Mouse (Mus musculus) intestine, embryonic 15.5 days (tissue): ENCODE results near the gene Gpr55. TPM values are rescaled to one million over a fixed set of nuclear protein-coding genes. Genes with fewer than 3 reads are reported as not detected.

Source experiments
- ATAC-seq: fragments of 200-750 bp; cut with Nextera tagmentation; 2 replicates; pipeline ENCODE4 v1.8.0; 2017; ENCODE audit warnings: moderate TSS enrichment, moderate library complexity
- H3K27ac ChIP-seq: fragments of 300-500 bp; sonication (generic); 2 replicates; pipeline ENCODE4 v1.5.1; 2015; ENCODE audit warnings: mild to moderate bottlenecking, inconsistent platforms
- H3K27me3 ChIP-seq: fragments of 300-500 bp; sonication (generic); replicated peaks from 2 replicates; pipeline ENCODE4 v1.6.1; 2015; ENCODE audit warnings: inconsistent platforms
- H3K36me3 ChIP-seq: fragments of 300-500 bp; sonication (generic); 2 replicates; pipeline ENCODE4 v1.6.1; 2015; ENCODE audit warnings: inconsistent platforms
- H3K4me1 ChIP-seq: fragments of 300-500 bp; sonication (generic); replicated peaks from 2 replicates; pipeline ENCODE4 v1.6.1; 2015; ENCODE audit warnings: inconsistent platforms
- H3K4me2 ChIP-seq: fragments of 300-500 bp; sonication (generic); replicated peaks from 2 replicates; pipeline ENCODE4 v1.6.1; 2015; ENCODE audit warnings: mild to moderate bottlenecking, inconsistent platforms
- H3K4me3 ChIP-seq: fragments of 300-500 bp; sonication (generic); replicated peaks from 2 replicates; pipeline ENCODE4 v1.5.1; 2015; ENCODE audit warnings: inconsistent platforms
- H3K9ac ChIP-seq: fragments of 300-500 bp; sonication (generic); 2 replicates; pipeline ENCODE4 v1.6.1; 2015; ENCODE audit warnings: inconsistent platforms
- H3K9me3 ChIP-seq: fragments of 300-500 bp; sonication (generic); 2 replicates; pipeline ENCODE4 v1.6.1; 2016; ENCODE audit warnings: inconsistent platforms
- WGBS: fragments of 180-500 bp; shearing (Covaris S2); methylation state at CpG from one replicate; pipeline ENCODE4 v1.1.7; 2015; 5-methylcytosine and 5-hydroxymethylcytosine counted together
- polyA plus RNA-seq: library from polyadenylated mRNA; unstranded; fragments of >200 nt; fragmentation: Nextera tagmentation; extraction: Ambion mirVana; gene quantifications from 2 replicates; pipeline ENCODE4 v1.2.1, GENCODE M21; 2015

Gpr55 gene
- polyA plus RNA-seq, 1 experiment from 2014 or later: 0.04 TPM

DNA sequence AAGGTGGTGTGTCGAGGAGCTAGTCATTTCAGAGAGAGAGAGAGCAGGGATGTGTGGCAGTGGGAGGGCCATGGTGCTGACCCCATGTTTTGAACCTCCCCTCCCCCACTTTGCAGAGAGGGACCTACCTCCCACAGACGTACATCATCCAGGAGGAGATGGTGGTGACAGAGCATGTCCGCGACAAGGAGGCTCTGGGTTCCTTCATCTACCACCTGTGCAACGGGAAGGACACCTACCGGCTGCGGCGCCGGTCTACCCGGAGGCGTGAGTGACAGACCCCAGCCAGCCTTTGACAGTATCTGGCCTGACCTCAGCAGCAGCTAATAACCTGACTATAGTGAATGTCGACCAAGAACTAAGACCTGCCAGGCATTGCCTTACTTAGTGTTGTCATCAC is 53.9 kb downstream of the Gpr55 start:
- H3K27me3 ChIP-seq: no peaks in the 10 kb centered on the region
- no peak for ATAC-seq
- H3K9ac ChIP-seq: no peak overlapping the region
- peaks cover 10% of the 10 kb centered on the region for H3K4me1 ChIP-seq
- 88% methylated on average over 12 of the region's 12 CpGs for WGBS
- H3K36me3 ChIP-seq: peaks cover 32% of the 10 kb centered on the region
- no peak overlapping the region for H3K27ac ChIP-seq
- H3K4me2 ChIP-seq: no peak overlapping the region
- H3K9me3 ChIP-seq: no peaks in the 10 kb centered on the region
- H3K4me3 ChIP-seq: no peak overlapping the region

DNA sequence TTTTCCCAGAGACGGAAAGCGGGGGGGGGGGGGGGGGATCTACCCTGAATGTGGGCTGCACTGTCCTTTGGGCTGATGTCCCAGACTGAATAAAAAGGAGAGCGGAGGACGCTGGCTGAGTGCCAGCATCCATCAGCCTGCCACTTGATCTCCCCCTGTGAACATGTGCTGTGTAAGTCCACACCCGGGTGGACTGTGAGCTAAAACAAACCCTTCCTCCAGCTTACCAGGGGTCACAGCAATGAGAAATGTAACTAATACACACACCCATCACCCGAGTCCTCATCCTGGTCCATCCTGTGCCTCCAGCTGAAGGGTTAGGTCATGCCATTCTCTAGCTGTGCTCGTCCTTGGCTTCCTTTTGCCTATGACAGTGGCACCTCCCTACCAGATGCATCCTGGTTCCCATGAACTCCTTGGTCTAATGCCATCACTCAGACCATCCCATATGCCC is 58.7 kb downstream of the Gpr55 start:
- WGBS: 43% methylated on average over 7 of the region's 7 CpGs
- H3K4me1 ChIP-seq: peaks cover 44% of the 10 kb centered on the region

DNA sequence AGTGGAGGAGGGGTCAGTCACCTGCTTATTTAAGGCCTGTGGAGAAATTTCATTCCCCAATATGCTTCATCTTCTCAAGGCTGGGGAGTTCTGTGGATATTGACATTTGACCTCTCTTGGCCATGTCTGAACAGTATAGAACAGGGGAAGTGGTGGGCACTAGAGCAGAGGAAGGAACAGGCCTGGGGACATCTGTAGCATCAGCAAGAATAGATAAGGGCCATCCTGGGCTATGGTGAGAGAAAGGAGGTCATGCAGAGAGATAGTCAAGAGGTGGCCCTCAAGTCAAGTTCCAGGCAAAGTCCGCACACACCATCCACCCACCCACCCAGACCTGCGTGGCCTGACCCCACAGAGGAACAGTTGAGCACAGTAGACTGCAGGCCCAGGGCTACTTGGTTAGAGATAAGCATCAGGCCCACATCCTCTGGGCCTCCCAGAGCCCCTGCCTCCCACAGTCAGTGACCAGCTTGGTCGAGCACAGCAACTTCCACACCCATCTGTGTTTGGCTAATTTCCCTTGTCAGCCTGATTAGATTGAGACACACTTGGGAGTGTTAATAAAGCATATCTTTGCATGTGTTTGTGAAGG is 59.2 kb downstream of the Gpr55 start:
- 56% methylated on average over 3 of the region's 3 CpGs for WGBS
- H3K27me3 ChIP-seq: no peaks in the 10 kb centered on the region
- peaks cover 22% of the 10 kb centered on the region for H3K36me3 ChIP-seq
- 0 out of 2 replicates have a peak overlapping the region, but pooled peaks have one; percentile 7 for H3K27ac ChIP-seq
- peak; percentile 15; the same call in 1 of the 2 replicates for ATAC-seq
- no peak overlapping the region for H3K4me2 ChIP-seq
- H3K4me1 ChIP-seq: peaks cover 49% of the 10 kb centered on the region
- no peak overlapping the region for H3K9ac ChIP-seq
- no peak overlapping the region for H3K4me3 ChIP-seq
- no peaks in the 10 kb centered on the region for H3K9me3 ChIP-seq

More for the DNA sequence above, 58.7 kb downstream of the Gpr55 start:
- Histone ChIP-seq H3K9me3 (no peaks in the 10 kb centered on the region), H3K27ac (0 out of 2 replicates have a peak overlapping the region, but pooled peaks have one; percentile 7), H3K36me3 (peaks cover 23% of the 10 kb centered on the region), H3K4me3 (no peak overlapping the region), H3K4me2 (no peak overlapping the region), H3K9ac (no peak overlapping the region), H3K27me3 (no peaks in the 10 kb centered on the region)
- peak; percentile 57 for ATAC-seq

DNA sequence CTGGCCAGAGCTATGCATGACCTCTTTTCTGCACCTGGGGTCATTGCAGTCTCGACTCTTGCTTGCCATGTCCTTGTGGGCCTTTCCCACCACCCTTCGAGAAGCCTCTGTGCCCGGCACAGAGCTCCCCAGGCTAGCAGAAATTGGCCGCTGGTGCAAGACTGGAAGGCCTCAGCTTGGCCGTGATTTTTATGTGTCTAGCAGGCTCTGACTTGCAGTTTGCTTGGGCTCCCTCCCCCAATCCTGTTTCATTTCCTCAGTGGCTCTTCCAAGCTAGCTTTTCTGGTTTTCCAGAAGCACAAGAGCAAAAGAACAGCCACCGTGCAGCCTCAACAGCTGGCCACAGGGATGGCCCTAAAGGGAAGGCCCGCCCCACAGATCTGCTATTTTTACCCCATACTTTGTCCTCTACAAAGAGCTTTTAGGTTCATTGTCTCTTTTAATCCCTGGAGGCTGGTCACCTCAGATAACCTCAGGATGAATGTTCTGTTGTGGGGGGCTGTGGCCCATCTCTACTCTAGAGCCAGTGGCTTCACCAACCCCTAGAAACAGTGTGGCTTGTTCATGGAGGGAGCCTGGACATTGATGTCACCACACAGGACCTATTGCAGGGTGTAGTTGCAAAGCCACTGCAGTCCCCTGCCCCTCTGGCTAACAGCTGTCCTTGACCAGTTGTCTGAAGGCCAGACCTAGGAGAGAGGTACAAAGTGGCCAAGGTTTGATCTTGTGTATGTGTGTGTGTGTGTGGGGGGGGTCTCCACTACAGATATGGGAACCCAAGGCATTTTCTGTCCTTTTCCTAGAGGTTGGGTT is 60.1 kb downstream of the Gpr55 start:
- WGBS: 62% methylated on average over 7 of the region's 7 CpGs
- Histone ChIP-seq H3K27ac (no peak overlapping the region), H3K36me3 (peaks cover 13% of the 10 kb centered on the region), H3K27me3 (no peaks in the 10 kb centered on the region), H3K4me3 (no peak overlapping the region), H3K9ac (no peak overlapping the region), H3K4me1 (peaks cover 57% of the 10 kb centered on the region), H3K4me2 (no peak overlapping the region), H3K9me3 (no peaks in the 10 kb centered on the region)
- ATAC-seq: no peak

DNA sequence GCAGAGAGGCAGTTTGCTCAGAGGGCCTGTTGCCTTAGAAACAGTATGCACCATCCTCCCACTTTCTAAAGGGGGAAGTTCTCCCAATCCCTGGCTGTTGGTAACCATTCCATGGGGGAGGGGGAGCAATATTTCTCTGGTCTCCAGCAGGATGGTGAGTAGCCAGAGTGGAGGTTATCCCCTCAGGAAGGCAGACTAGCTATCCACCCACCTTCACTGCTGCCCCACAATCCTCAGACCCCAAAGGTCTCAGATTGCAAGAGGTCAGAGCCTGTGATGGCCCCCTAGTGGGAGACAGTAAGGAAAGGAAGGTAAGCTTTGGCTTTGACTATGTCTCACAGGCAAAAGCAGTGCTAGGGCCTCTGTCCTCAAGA is 61.4 kb downstream of the Gpr55 start:
- no peak overlapping the region for H3K4me2 ChIP-seq
- H3K27me3 ChIP-seq: no peaks in the 10 kb centered on the region
- ATAC-seq: no peak
- H3K9ac ChIP-seq: no peak overlapping the region
- peaks cover 59% of the 10 kb centered on the region for H3K4me1 ChIP-seq
- H3K36me3 ChIP-seq: 0 out of 2 replicates have a peak, but pooled peaks cover 3% of the 10 kb centered on the region
- H3K4me3 ChIP-seq: no peak overlapping the region
- no peaks in the 10 kb centered on the region for H3K9me3 ChIP-seq
- no peak overlapping the region for H3K27ac ChIP-seq

DNA sequence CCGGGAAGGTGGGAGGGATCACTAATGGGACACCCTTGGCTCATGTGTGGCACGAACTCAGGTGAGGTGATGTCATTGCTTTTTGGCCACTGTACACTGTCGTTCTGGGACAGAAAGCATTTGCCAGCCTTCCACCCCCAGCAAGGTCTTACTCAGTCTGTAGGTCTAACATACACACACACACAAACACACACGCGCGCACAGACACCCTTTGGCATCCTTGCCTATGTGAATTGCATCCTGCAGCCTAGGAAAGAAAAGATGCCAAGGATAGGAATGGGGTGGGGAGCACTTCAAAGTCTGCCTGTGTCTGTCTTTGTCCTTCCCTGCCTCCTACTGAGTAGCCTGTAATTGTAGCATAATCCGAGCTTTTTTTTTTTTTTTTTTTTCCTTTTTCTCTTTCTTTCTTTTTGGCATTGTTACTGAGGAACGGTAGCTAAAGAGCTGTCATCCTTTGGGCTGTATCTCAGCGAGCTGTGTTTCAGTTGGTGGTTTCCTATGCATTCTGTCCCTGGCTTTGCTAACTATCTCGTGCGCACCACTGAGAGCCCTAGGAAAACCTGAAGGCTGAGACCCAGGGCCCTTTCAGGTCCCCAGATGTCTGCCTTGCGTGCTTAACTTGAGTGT is 61.9 kb downstream of the Gpr55 start:
- Histone ChIP-seq H3K4me3 (no peak overlapping the region), H3K9ac (no peak overlapping the region), H3K27ac (peak overlapping the region; percentile 56; the same call in 1 of the 2 replicates), H3K27me3 (no peaks in the 10 kb centered on the region), H3K4me2 (no peak overlapping the region), H3K4me1 (peaks cover 63% of the 10 kb centered on the region), H3K36me3 (no peaks in the 10 kb centered on the region), H3K9me3 (no peaks in the 10 kb centered on the region)
- no peak for ATAC-seq
- 61% methylated on average over 12 of the region's 12 CpGs for WGBS

DNA sequence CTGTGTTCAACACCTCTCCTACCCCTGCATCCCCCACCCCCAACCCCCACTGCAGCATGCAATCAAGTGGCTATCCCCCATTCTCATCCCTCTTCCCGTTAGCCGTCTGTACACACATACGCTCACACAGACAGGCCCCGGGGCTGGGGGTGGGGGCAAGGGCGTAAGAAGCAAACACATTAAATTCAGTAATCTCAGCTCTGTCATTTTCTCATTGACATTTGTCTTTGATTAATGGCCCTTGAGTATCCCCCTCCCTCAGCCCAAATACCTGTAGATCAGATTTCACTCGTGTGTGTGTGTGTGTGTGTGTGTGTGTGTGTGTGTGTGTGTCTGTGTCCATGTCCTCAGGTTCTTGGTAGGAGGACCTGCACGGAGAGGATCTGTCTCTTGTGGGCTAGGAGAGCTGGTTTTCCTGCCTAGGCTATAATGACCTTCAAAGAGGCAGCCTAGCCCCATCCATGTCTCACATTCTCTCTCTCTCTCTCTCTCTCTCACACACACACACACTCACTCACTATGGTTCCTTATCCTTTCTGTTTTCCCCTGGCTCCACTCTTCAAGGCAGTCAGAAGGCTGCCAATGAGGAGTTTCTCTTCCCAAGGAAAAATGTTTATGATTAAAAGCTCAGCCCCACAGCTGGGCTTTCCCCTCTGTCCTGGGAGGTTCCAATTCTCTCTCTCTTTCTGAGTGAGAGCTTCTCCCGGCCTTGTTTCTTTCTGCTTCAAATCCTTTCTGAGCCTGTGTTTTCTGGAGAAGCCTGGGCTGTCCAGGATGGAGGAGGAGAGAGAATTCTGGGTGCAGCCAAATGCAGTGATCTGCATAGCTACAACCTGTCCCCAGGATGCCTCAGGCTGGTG is 62.7 kb downstream of the Gpr55 start:
- Histone ChIP-seq H3K27ac (peak overlapping the region; percentile 56), H3K27me3 (no peaks in the 10 kb centered on the region), H3K36me3 (no peaks in the 10 kb centered on the region), H3K4me2 (no peak overlapping the region), H3K9me3 (no peaks in the 10 kb centered on the region), H3K9ac (no peak overlapping the region), H3K4me3 (no peak overlapping the region), H3K4me1 (peaks cover 63% of the 10 kb centered on the region)
- 33% methylated on average over 8 of the region's 8 CpGs for WGBS
- ATAC-seq: no peak

DNA sequence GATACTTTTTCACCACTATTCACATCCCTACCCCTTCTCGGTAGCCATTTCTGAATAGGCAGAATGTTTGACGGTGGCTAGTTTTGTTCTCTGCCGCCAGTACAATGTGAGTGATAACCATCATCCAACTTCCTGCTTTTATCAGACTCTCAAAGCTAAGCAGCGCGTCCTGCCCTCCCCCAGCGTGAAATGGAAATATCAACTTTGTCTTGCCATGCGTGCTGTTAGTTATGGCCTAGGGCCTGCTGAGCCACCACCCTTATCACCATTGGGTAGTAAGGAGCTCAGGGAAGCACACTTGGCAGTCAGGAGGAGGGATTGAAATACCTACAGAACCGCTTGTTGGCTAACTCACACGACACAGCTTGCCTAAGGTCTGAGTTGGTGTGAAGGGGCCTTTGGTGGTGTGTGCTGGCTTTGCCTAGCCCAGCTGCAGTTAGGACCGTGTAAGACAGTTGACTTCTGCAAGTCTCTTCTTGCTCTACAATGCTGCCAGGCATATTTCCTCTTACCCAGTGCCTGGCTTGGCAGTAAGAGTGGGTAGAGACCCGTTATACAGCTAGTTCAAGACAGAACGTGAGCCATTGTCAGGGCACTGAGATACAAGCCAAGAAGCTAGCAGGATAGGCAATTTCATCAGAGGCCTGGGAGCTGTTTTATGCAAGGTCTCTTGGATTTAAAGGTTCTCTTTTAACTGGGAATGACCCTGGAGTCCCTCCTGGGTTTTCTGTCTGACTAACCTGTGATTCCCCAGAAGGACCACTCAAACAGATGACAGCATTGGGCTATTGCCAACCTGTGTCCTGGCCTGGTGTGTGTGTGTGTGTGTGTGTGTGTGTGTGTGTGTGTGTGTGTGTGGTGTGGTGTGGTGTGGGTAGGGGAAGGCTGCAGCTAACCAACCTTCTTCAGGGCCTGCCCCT is 63.8 kb downstream of the Gpr55 start:
- WGBS: 63% methylated on average over 12 of the region's 12 CpGs
- no peaks in the 10 kb centered on the region for H3K27me3 ChIP-seq
- no peak overlapping the region for H3K9ac ChIP-seq
- ATAC-seq: no peak
- no peaks in the 10 kb centered on the region for H3K9me3 ChIP-seq
- peak overlapping the region; percentile 54; the same call in 1 of the 2 replicates for H3K27ac ChIP-seq
- H3K36me3 ChIP-seq: no peaks in the 10 kb centered on the region
- H3K4me1 ChIP-seq: peaks cover 59% of the 10 kb centered on the region
- no peak overlapping the region for H3K4me3 ChIP-seq
- peak overlapping the region; percentile 19; the same call in 1 of the 2 replicates for H3K4me2 ChIP-seq

DNA sequence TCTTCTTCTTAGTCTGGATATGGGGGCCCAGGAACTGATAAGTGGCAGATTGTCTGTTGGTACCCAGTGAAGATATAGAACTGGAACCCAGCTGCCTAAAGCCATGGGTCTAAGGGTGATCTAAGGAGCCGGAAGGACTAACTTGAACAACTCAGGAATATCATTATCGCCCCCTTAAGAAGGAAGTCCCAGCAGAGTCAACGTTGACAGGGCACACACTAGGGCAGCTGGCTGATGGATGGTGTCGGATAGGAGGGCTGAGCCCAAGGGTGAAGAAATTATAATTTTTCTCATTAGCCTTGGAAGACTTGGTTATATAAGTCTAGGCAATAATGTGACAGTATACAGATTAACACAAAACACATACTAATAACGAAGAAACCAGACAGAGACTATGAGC is 64.7 kb downstream of the Gpr55 start:
- ATAC-seq: no peak
- Histone ChIP-seq H3K4me3 (peak overlapping the region; percentile 84), H3K4me1 (peaks cover 53% of the 10 kb centered on the region)

DNA sequence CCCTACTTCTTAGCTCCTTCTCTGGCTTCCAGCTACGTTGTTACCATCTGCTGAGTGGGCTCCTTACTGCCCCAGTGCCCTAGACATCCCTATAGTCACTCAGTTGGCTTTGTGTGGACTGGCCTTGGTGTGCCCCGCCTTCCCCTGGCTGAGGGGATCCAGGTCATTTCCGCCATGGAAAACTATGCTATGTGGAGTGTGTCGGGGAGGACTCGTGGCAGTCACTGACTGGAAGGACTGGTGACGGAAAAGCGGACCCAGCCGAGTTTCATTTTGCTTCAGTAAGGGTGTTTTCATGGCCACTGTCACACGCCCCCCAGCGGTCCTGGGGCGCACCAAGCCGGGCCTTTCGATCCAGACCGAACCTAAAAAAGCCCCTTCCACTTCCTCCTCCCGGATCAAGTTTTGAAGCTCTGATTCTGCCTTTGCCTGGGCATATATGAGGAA is 65.4 kb downstream of the Gpr55 start:
- peak; percentile 71 for ATAC-seq
- H3K9me3 ChIP-seq: no peaks in the 10 kb centered on the region
- 2% methylated on average over 15 of the region's 15 CpGs for WGBS
- H3K27ac ChIP-seq: peak overlapping the region; percentile 75
- peaks cover 47% of the 10 kb centered on the region for H3K4me1 ChIP-seq
- peak overlapping the region; percentile 84 for H3K4me3 ChIP-seq
- H3K4me2 ChIP-seq: peak overlapping the region; percentile 82
- peak overlapping the region; percentile 73 for H3K9ac ChIP-seq
- no peaks in the 10 kb centered on the region for H3K27me3 ChIP-seq
- H3K36me3 ChIP-seq: no peaks in the 10 kb centered on the region

More for the DNA sequence above, 64.7 kb downstream of the Gpr55 start:
- H3K9me3 ChIP-seq: no peaks in the 10 kb centered on the region
- peak overlapping the region; percentile 73; the same call in 1 of the 2 replicates for H3K9ac ChIP-seq
- H3K27ac ChIP-seq: no peak overlapping the region
- H3K36me3 ChIP-seq: no peaks in the 10 kb centered on the region
- H3K4me2 ChIP-seq: peak overlapping the region; percentile 82
- 80% methylated on average over 5 of the region's 5 CpGs for WGBS
- H3K27me3 ChIP-seq: no peaks in the 10 kb centered on the region
